Mouse (Mus musculus): ENCODE results near the gene Mcm6. TPM values are rescaled to one million over a fixed set of nuclear protein-coding genes. Genes with fewer than 3 reads are reported as not detected.

Gene Mcm6
- polyA plus RNA-seq, 1 experiment from 2014 or later: 138 TPM

- peaks cover 47% of the 10 kb centered on the region for H3K36me3 ChIP-seq (ENCODE audit: control insufficient read depth, insufficient read depth, low read length)
- H3K27me3 ChIP-seq (ENCODE audit: control insufficient read depth, insufficient read depth, low read length): no peaks in the 10 kb centered on the region
- H3K4me1 ChIP-seq (ENCODE audit: control insufficient read depth in 2 of 2, insufficient read depth in 2 of 2, low read length in 2 of 2): no peaks in the 10 kb centered on the region
- no peak overlapping the region for H3K27ac ChIP-seq (replicated peaks in 1 of 2; ENCODE audit: control insufficient read depth in 1 of 2, insufficient read depth in 1 of 2, low read depth in 2 of 2, low read length in 2 of 2)
- no peak for ATAC-seq (ENCODE audit: insufficient number of reproducible peaks, insufficient read depth, low FRiP score, low read depth)
- no peak overlapping the region for H3K4me3 ChIP-seq (ENCODE audit: control insufficient read depth in 1 of 2, insufficient read depth in 1 of 2, low read depth in 1 of 2, low read length in 2 of 2)
- 93% methylated on average over 3 of the region's 3 CpGs for WGBS
- H3K4me2 ChIP-seq (ENCODE audit: low read length): no peak overlapping the region
- no peak overlapping the region for H3K9ac ChIP-seq (ENCODE audit: low read length)
- peaks cover 4% of the 10 kb centered on the region for H3K9me3 ChIP-seq (ENCODE audit: control insufficient read depth, low read length)
Measured at GRCm38 (mm10) chr1:128281753-128282152, 77.7 kb downstream of the Mcm6 start.

Other genes with a start within 250 kb of the Mcm6 start
- gene Ubxn4, start 115.7 kb downstream of the Mcm6 start, polyA plus RNA-seq (2014; fragmentation: Nextera tagmentation; extraction: Ambion mirVana): 51.8 and 52.1 TPM in 2 replicates
- gene Lct, start 31.3 kb downstream of the Mcm6 start, polyA plus RNA-seq (2014; fragmentation: Nextera tagmentation; extraction: Ambion mirVana): 0.07 and 0.09 TPM in 2 replicates
- gene Dars, start 57.7 kb upstream of the Mcm6 start, polyA plus RNA-seq (2014; fragmentation: Nextera tagmentation; extraction: Ambion mirVana): 47.3 and 58.1 TPM in 2 replicates
- gene Cxcr4, start 232.6 kb upstream of the Mcm6 start, polyA plus RNA-seq (2014; fragmentation: Nextera tagmentation; extraction: Ambion mirVana): 2.4 and 2.9 TPM in 2 replicates